Mouse (Mus musculus): ENCODE results near the gene Rorc.

The Rorc gene

DNA sequence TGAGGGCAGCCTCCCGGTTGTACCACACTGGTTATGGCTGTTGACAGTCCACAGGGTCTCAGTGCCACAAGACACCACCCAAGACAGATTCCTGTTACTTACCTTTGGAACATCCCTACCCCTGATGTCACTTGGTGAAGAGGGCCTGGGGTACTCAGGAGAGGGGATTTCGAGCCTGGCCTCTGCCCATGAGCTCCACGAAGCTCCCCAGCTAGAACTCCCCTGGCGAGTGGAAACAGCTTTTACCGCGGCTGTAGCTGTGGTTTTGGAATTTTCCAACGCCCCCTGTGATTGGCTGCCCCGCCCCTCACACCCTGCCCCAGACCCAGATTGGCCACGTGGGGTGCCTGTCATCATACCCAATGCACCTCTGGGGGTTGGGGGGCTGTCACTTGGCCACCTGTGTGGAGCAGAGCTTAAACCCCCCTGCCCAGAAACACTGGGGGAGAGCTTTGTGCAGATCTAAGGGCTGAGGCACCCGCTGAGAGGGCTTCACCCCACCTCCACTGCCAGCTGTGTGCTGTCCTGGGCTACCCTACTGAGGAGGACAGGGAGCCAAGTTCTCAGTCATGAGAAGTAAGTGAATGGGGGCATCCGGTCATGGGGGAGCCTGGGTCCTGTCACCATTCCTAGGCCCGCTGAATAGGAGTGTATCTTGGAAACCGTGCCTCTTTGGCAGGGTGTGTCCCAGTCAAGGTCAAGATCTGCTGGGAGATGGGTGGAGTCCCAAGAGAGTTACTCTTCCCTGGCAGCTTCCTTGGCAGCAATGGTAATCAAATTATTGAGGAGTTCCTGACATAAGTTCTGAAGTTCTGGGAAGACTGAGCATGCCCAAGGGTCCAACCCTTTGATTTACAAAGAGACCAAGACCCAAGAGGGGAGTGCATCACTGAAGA is 4.7 kb downstream of the Rorc start:
- DNase-seq (ENCODE audit: low spot score), result no peak

DNA sequence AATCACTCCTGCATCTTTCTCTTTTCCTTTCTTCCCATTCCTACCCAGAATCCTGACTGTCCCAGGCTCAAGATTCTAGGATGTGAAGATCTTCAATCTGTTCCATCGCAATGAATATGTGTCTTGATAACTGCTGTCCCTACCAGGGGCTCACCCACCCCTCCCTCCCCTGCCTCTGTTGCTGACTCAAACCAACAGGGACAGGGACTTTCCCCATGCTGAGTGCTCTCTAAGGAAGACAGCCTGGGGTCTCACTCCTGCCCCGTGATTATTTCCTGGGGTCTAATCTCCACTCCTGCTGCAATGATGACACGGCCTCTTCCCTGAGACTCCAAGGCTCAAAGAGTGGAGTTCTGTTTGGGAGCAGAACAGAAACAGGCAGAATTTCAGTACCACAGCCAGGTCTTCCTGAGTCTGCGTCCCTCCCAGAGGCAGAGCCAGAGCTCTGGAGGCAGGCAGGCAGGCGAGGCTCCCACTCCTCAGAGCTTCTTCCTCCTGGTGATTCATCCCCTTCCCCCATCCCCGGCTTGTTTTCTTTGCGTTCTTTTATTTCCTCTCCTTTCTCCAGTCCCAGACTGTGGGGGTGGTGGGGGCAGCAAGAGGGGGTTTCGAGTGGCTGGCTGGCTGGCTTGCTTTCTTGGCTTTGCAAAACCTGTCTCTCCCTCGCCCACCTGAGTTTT is 7.4 kb downstream of the Rorc start:
- DNase-seq (ENCODE audit: low spot score), result no peak

DNA sequence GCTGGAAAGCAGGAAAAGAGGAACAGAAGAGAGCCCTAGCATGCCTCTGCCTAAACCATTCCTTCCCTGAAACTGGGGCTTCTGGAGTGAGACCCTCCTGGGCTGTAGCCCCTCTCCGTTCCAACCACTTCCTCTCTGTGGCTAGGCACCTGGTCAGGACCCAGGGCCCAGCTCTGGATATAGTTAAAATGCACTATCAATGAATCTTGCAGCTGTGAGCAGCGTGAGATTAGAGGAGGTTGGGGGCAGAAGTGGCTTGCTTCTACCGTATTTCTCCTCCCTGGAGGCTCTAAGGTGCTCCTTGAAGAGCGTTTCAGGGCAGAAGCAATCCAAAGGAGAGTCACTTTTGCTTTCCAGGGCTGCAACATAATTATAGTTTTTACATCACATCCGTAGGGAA is 9.7 kb downstream of the Rorc start:
- DNase-seq (ENCODE audit: low spot score), result no peak

DNA sequence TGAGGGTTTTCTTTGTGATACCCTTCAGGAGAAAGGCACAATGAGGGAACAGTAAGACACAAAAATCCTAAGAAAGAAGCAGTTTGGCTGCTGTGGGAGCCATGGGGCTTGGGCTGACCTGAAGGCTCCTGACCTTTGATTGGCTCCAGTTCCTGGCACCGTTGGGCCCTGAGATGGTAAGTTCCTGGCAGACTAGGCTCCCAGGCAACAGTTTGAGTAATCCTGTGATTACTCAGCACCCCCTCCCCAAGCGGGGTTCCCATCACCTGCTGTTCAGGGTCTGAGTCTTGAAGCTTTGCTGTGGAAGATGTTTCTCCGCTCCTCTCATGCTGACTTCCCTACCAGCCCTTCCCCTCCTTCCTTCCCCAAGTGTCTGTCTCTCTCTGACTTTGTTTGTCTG is 10.9 kb downstream of the Rorc start:
- no peak for DNase-seq (ENCODE audit: low spot score)

GRCm38 (mm10) chr3:94386671-94387070 is 14.1 kb downstream of the Rorc start:
- DNase-seq (ENCODE audit: low spot score), result no peak

DNA sequence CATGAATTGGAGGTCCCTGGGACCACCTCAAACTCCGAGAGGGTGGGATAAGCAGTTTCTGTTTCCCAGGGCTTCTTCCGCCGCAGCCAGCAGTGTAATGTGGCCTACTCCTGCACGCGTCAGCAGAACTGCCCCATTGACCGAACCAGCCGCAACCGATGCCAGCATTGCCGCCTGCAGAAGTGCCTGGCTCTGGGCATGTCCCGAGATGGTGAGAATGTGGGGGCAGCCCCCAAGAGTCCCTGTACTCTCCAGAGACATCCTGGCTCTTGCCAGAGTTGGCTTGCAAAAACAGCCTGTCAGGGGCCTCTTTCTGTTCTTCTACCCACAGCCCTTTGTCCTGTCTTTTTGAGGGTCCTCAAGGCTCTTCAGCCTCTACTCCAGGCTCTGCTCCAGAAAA is 14.8 kb downstream of the Rorc start:
- DNase-seq (ENCODE audit: low spot score), result no peak

DNA sequence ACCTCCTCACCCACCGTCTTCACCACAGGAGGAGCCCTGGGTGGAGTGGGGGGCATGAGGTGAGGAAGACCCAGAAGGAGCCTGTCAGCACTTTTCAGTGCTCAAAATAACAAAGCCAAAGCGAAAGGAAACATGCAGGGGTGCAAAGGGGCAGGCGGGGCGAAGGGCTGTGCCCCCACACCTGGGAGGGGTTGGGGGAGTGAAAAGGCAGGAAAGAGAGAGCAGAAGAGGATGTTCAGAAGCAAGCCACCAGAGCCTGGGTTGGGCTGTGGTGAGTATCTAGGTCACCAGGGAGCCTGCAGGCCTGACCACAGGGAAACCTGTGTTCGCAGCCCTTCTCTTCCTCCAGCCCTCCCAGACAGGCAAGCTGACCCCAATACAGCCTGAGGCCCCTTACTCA is 15.5 kb downstream of the Rorc start:
- DNase-seq (ENCODE audit: low spot score), result no peak

DNA sequence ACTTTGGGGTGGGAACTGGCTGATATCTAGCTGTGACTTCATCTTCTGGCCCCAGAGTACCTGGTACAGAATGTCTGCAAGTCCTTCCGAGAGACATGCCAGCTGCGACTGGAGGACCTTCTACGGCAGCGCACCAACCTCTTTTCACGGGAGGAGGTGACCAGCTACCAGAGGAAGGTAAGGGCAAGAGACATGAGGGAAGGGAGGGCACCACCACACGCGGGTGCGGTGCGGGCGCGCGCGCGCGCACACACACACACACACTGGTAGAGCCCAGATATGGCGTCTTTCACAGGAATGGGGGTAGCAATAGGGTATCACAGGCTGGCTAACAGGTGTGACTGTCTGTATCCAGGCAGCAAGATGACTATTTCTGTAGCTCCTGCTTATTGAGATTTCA is 16.8 kb downstream of the Rorc start:
- no peak for DNase-seq (ENCODE audit: low spot score)

DNA sequence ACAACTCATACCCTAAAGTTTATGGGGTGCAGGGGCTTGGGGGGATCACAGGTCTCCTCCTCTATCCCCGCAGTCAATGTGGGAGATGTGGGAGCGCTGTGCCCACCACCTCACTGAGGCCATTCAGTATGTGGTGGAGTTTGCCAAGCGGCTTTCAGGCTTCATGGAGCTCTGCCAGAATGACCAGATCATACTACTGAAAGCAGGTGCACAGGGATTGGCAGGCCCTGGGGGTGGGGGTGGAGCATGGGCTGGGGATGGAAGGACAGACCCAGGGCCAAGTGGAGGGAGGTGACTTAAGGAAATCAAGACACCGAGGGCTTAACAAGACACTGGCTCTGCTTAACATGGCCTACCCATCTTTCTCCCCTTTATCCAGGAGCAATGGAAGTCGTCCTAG is 18.4 kb downstream of the Rorc start:
- no peak for DNase-seq (ENCODE audit: low spot score)

GRCm38 (mm10) chr3:94392128-94392527 is 19.5 kb downstream of the Rorc start:
- DNase-seq (ENCODE audit: low spot score), result no peak

- no peak for DNase-seq (ENCODE audit: low spot score)
Measured at GRCm38 (mm10) chr3:94393049-94393448, 20.5 kb downstream of the Rorc start.

DNA sequence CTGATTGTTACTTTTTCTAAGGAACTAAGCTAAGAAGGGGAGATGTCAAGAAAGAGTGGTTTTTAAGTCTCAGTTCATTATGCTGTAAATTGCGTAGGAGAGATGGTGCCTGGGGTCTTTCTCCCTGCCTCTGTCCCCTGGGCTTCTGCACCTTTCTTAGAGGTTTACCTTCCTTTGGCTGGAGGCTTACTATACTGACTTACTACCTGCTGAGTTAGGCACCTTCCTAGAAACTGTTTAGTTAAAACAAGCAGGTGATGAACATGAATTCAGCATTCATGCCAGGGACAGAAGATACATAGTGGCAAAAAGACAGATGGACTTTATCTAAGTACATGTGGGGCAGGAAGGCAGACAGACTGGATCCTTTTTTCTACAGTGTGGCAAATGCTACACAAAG is 23.7 kb downstream of the Rorc start:
- no peak for DNase-seq (ENCODE audit: low spot score)

- DNase-seq (ENCODE audit: low spot score), result no peak
Measured at GRCm38 (mm10) chr3:94396851-94397250, 24.3 kb downstream of the Rorc start.

DNA sequence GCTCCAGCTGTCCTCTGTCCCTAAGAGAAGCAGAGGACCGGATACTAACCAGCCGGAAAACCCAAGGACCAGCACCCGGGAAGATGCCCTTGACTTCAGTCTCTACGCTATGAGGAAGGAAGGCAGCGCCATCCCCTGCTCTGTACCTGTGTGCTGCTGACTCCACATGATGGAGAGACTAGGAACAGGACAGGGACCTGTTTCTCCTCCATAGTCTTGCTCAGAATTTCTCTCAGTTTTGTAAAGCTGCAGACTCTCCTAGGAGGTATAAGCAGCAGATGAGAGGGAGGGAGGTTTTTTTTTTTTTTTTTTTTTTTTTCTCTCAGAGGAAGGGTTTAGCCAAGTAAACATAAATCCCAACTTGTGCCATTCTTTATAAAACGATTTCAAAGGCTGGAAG is 25.6 kb downstream of the Rorc start, which contains the start of gene Lingo4:
TSS of gene Lingo4 (plus strand) at position 301 of the 400 bp plus-strand sequence.
- DNase-seq (ENCODE audit: low spot score), result no peak

DNA sequence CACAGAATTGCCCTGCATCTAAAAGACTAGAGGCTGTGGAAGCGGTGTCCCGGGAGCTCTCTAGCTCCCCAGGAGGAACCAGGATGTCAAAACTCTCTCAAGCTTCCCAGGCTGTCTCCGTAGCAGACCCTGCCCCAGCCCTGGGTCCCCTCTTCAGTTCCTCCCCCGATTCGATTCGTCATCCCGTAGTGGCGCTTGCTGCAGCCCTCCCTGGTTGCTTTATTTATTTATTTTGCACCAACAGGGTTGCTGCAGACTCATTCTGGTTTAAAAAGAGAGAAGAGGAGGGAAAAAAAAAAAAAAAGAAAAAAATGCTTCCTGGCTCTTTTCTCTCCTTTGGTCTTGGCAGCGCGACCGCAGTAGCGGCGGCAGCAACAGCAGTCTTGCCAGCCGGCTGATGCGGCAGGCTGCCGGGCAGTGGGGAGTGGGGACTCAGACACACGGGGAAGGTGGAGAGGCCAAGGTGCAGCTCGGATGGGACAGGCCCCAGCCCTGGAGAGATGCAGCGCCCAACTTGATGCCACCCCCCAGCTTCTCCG is 26.4 kb downstream of the Rorc start:
- DNase-seq (ENCODE audit: low spot score), result no peak

GRCm38 (mm10) chr3:94399663-94400310 is 27.2 kb downstream of the Rorc start:
- DNase-seq (ENCODE audit: low spot score), result no peak

- no peak for DNase-seq (ENCODE audit: low spot score)
Measured at GRCm38 (mm10) chr3:94402451-94402850, 29.9 kb downstream of the Rorc start.

GRCm38 (mm10) chr3:94404366-94405054 is 31.9 kb downstream of the Rorc start:
- no peak for DNase-seq (ENCODE audit: low spot score)

- peak; percentile 72 for DNase-seq (ENCODE audit: low spot score)
Measured at GRCm38 (mm10) chr3:94405561-94405960, 33.0 kb downstream of the Rorc start.

DNA sequence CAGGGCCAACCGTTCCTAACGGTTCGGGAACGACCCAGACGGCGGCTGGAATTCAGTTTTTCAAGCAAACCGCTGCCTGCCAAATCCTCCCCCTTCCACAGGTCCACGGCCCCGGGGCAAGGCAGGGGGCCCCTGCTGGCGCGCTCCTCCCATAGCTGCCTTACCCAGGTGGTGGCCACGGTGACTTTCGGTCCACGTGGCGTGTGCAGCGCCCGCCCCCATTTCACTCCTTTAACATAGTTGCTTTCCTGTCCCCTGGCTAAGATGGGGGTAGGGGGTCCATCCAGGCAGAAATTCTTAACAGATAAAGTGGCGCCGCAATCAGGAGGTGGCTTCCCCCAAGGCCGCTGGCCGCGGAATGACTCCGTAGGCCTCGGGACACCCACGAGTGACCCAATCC is 39.9 kb downstream of the Rorc start:
- no peak for DNase-seq (ENCODE audit: low spot score)

- peak; percentile 96 for DNase-seq (ENCODE audit: low spot score)
Measured at GRCm38 (mm10) chr3:94413031-94413679, 40.6 kb downstream of the Rorc start, which contains the start of gene Tdrkh. TSS of gene Tdrkh (plus strand) at chr3:94413273.
